Mouse (Mus musculus) E14TG2a.4 (cell line): Measurements from ENCODE around the gene Nob1.

ENCODE experiments used
- CTCF ChIP-seq: conservative IDR thresholded peaks from 2 replicates; pipeline ENCODE4 v1.5.1; 2014; ENCODE audit warnings: low read length
- NANOG ChIP-seq: IDR thresholded peaks from 2 replicates; pipeline ENCODE4 v1.6.1; 2014; ENCODE audit warnings: borderline replicate concordance, low read length, mixed read lengths

GRCm38 (mm10) chr8:107395397-107395796 lies 29.5 kb downstream of the Nob1 start:
- no peak for TF ChIP-seq CTCF
- no peak for TF ChIP-seq NANOG
